Mouse (Mus musculus) kidney, embryonic 14.5 days (tissue): ENCODE results near the gene H2al1i. TPM values are rescaled to one million over a fixed set of nuclear protein-coding genes. Genes with fewer than 3 reads are reported as not detected.
"Not testable (repeated sequence)": the region's sequence is repeated elsewhere in the genome, so short reads cannot be mapped to it uniquely, and the experiment has no call there.

ENCODE experiments used
- ATAC-seq: fragments of 200-750 bp; cut with Nextera tagmentation; 2 replicates; pipeline ENCODE4 v1.8.0; 2017; ENCODE audit warnings: moderate number of reproducible peaks, mild to moderate bottlenecking, moderate TSS enrichment, moderate library complexity; ENCODE audit not compliant: low FRiP score, low TSS enrichment
- H3K27ac ChIP-seq: fragments of 300-500 bp; sonication (generic); 2 replicates; pipeline ENCODE4 v1.5.1; 2014; ENCODE audit warnings: low read depth, mild to moderate bottlenecking, low read length, moderate library complexity, mixed read lengths
- H3K27me3 ChIP-seq: fragments of 300-500 bp; sonication (generic); 2 replicates; pipeline ENCODE4 v1.6.1; 2014; ENCODE audit warnings: mild to moderate bottlenecking, low read length; ENCODE audit not compliant: control insufficient read depth, insufficient read depth
- H3K36me3 ChIP-seq: fragments of 300-500 bp; sonication (generic); 2 replicates; pipeline ENCODE4 v1.6.1; 2014; ENCODE audit warnings: low read length, mixed read lengths; ENCODE audit not compliant: control insufficient read depth, insufficient read depth
- H3K4me1 ChIP-seq: fragments of 300-500 bp; sonication (generic); 2 replicates; pipeline ENCODE4 v1.6.1; 2014; ENCODE audit warnings: low read length, mixed read lengths; ENCODE audit not compliant: control insufficient read depth, insufficient read depth
- H3K4me2 ChIP-seq: fragments of 300-500 bp; sonication (generic); replicated peaks from 2 replicates; pipeline ENCODE4 v1.6.1; 2014; ENCODE audit warnings: low read depth, mild to moderate bottlenecking, low read length
- H3K4me3 ChIP-seq: fragments of 300-500 bp; sonication (generic); 2 replicates; pipeline ENCODE4 v1.5.1; 2014; ENCODE audit warnings: mild to moderate bottlenecking, low read length
- H3K9ac ChIP-seq: fragments of 300-500 bp; sonication (generic); 2 replicates; pipeline ENCODE4 v1.6.1; 2014; ENCODE audit warnings: low read depth, mild to moderate bottlenecking, low read length, moderate library complexity
- H3K9me3 ChIP-seq: fragments of 300-500 bp; sonication (generic); 2 replicates; pipeline ENCODE4 v1.6.1; 2016; ENCODE audit warnings: low read length; ENCODE audit not compliant: control insufficient read depth
- WGBS: fragments of 180-500 bp; shearing (Covaris S2); extraction: QIAGEN DNeasy Blood & Tissue Kit; methylation state at CpG from one replicate; pipeline ENCODE4 v1.1.7; 2014; 5-methylcytosine and 5-hydroxymethylcytosine counted together
- polyA plus RNA-seq: library from polyadenylated mRNA; unstranded; fragments of >200 nt; fragmentation: Nextera tagmentation; extraction: Ambion mirVana; gene quantifications from 2 replicates; pipeline ENCODE4 v1.2.1, GENCODE M21; 2014

The H2al1i gene
- not detected in 2 replicates for polyA plus RNA-seq

DNA sequence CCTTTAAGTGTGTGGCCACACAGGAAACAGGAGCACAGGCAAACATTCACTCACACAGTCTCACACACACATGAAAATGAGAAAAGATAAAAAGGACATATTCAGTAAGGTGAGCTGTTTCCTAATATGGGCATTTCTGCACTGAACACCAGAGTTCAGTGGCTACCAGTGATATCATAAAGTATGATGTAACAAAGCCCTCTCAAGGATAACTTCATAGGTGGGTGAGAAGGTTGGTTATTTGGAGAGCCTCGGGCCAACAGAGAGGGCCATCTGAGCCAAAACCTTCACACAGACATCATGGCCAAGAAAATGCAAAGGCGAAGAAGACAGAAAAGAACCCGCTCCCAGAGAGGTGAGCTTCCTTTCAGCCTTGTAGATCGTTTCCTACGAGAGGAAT lies at the start of gene H2al1i:
Gene H2al1i (plus strand): TSS at position 301 of the 400 bp plus-strand sequence.
- not testable (repeated sequence) for H3K36me3 ChIP-seq, H3K4me3 ChIP-seq, H3K9me3 ChIP-seq, H3K9ac ChIP-seq, H3K27me3 ChIP-seq, H3K4me2 ChIP-seq, H3K4me1 ChIP-seq, ATAC-seq, H3K27ac ChIP-seq
- WGBS: 83% methylated on average over 3 of the region's 5 CpGs

DNA sequence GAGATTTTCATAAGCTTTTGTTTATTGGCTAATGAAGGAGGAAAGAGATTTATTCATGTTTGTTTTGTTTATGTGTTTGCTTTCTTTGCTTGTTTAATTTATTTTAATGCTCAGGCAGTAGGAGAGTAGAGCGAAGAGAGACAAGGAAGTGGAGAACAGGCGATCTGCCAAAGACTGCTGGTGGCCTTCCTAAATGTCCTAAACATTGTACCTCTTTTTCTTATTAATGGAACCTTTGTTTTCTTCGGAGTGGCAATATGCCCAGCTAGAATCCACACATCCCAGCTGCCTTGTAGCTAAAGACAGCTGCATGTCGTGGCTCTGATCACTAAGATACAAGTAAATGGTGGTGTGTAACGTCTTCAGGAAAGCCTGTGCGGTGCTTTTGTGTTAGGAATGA lies 47.4 kb upstream of the H2al1i start:
- no peaks in the 10 kb centered on the region for H3K4me1 ChIP-seq
- H3K9me3 ChIP-seq: no peaks in the 10 kb centered on the region
- ATAC-seq: no peak
- H3K9ac ChIP-seq: no peak overlapping the region
- no peaks in the 10 kb centered on the region for H3K27me3 ChIP-seq
- WGBS: 85% methylated on average over 6 of the region's 6 CpGs
- no peak overlapping the region for H3K27ac ChIP-seq
- no peaks in the 10 kb centered on the region for H3K36me3 ChIP-seq
- H3K4me3 ChIP-seq: no peak overlapping the region
- no peak overlapping the region for H3K4me2 ChIP-seq

DNA sequence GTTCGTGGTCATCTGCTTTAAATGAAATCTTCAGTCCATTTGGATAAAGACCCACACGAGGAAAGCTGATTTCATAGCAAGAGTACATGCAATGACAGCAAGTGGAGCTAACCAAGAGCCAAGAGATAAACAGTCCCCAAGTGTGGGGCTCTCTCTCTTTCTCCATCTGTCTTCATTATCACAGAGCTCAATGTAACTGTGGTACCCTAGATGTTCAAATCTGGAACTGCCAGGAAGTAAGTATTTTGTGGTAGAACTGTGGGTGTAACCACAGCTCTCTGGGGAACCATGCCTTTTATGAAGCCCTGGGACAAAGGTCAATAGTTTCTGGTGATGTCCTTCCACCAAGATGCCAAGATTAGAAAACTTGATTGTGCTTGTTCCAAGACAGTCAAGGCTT lies 43.7 kb upstream of the H2al1i start:
- H3K9ac ChIP-seq: no peak overlapping the region
- no peak overlapping the region for H3K4me3 ChIP-seq
- no peaks in the 10 kb centered on the region for H3K27me3 ChIP-seq
- WGBS: 79% methylated on average over 2 of the region's 2 CpGs
- H3K4me1 ChIP-seq: no peaks in the 10 kb centered on the region
- H3K36me3 ChIP-seq: no peaks in the 10 kb centered on the region
- no peak overlapping the region for H3K4me2 ChIP-seq
- H3K9me3 ChIP-seq: no peaks in the 10 kb centered on the region
- ATAC-seq: no peak
- H3K27ac ChIP-seq: no peak overlapping the region

DNA sequence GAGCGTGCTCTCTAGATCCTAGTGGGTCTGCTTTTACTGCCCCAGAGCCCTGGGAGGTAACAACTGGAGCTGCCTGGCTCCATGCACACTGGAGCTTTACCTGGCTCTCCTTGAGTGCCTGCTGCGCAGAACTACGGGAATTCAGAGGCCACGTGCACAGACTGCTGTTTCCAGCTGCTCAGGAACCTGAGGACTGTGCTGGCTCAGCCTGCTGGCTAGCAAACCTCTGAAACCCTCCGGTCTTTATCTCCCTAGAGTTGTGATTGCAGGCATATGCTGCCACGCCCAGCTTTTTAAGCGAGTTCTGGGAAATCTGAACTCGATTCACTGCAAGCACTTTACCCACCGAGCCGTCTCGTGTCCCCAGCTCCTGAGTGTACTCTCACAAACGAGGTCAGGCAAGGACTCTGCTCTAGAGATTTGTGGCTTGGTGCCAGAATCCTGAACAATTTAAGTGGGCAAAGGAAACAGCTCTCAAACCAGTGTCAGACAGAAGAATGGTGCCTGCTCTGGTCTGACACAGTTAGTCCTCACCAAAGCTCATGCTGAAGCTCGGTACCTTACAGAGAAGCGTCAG lies 36.1 kb upstream of the H2al1i start:
- H3K27me3 ChIP-seq: no peaks in the 10 kb centered on the region
- H3K9ac ChIP-seq: no peak overlapping the region
- H3K4me3 ChIP-seq: no peak overlapping the region
- H3K36me3 ChIP-seq: no peaks in the 10 kb centered on the region
- 73% methylated on average over 14 of the region's 14 CpGs for WGBS
- no peak overlapping the region for H3K4me2 ChIP-seq
- ATAC-seq: no peak
- no peaks in the 10 kb centered on the region for H3K9me3 ChIP-seq
- H3K27ac ChIP-seq: no peak overlapping the region
- H3K4me1 ChIP-seq: no peaks in the 10 kb centered on the region

DNA sequence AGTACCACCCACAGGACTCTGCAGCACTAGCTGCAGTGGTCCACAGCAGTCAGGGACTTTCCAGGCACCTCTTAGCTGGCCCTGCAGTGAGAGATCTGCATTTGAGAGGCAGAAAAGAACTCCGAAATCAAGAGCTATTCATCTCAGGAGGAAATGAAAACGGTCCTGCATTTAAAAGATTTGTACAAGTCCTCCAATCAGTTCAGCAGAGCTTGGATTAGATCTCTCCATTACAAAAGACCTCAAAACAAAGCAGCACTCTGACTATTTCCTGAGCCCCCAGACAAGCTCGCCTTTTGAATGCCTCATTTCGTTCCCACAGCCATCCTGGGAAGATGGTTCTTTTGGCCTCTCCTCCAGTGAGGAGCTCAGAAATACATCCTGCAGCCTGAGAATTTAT lies 35.2 kb upstream of the H2al1i start:
- no peak overlapping the region for H3K4me3 ChIP-seq
- 74% methylated on average over 4 of the region's 4 CpGs for WGBS
- ATAC-seq: no peak
- no peaks in the 10 kb centered on the region for H3K36me3 ChIP-seq
- no peaks in the 10 kb centered on the region for H3K4me1 ChIP-seq
- H3K27me3 ChIP-seq: no peaks in the 10 kb centered on the region
- no peak overlapping the region for H3K27ac ChIP-seq
- no peaks in the 10 kb centered on the region for H3K9me3 ChIP-seq
- H3K9ac ChIP-seq: no peak overlapping the region
- no peak overlapping the region for H3K4me2 ChIP-seq

DNA sequence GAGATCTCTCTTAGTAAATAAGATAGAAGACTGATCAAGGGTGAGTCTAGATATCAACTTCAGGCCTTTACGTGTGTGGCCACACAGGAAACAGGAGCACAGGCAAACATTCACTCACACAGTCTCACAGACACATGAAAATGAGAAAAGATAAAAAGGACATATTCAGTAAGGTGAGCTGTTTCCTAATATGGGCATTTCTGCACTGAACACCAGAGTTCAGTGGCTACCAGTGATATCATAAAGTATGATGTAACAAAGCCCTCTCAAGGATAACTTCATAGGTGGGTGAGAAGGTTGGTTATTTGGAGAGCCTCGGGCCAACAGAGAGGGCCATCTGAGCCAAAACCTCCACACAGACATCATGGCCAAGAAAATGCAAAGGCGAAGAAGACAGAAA lies 25.5 kb upstream of the H2al1i start, which contains the start of gene H2al1a:
Gene H2al1a (plus strand): TSS at position 301 of the 400 bp plus-strand sequence.
- no CpG with 5 or more reads among the region's 3 CpGs for WGBS
- H3K27ac ChIP-seq, H3K36me3 ChIP-seq, ATAC-seq, H3K4me3 ChIP-seq, H3K9me3 ChIP-seq, H3K4me1 ChIP-seq, H3K27me3 ChIP-seq, H3K4me2 ChIP-seq, H3K9ac ChIP-seq: not testable (repeated sequence)

DNA sequence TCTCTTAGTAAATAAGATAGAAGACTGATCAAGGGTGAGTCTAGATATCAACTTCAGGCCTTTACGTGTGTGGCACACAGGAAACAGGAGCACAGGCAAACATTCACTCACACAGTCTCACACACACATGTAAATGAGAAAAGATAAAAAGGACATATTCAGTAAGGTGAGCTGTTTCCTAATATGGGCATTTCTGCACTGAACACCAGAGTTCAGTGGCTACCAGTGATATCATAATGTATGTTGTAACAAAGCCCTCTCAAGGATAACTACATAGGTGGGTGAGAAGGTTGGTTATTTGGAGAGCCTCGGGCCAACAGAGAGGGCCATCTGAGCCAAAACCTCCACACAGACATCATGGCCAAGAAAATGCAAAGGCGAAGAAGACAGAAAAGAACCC lies 22.3 kb upstream of the H2al1i start, which contains the start of gene H2al1b:
Gene H2al1b (plus strand): TSS at position 301 of the 400 bp plus-strand sequence.
- not testable (repeated sequence) for H3K4me3 ChIP-seq, H3K27ac ChIP-seq, H3K36me3 ChIP-seq, ATAC-seq, H3K27me3 ChIP-seq, H3K9me3 ChIP-seq, H3K4me1 ChIP-seq, H3K4me2 ChIP-seq, H3K9ac ChIP-seq
- WGBS: 90% methylated on average over 1 of the region's 3 CpGs

DNA sequence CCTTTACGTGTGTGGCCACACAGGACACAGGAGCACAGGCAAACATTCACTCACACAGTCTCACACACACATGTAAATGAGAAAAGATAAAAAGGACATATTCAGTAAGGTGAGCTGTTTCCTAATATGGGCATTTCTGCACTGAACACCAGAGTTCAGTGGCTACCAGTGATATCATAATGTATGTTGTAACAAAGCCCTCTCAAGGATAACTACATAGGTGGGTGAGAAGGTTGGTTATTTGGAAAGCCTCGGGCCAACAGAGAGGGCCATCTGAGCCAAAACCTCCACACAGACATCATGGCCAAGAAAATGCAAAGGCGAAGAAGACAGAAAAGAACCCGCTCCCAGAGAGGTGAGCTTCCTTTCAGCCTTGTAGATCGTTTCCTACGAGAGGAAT lies 19.1 kb upstream of the H2al1i start, which contains the start of gene H2al1c:
Gene H2al1c (plus strand): TSS at position 301 of the 400 bp plus-strand sequence.
- not testable (repeated sequence) for H3K9me3 ChIP-seq, H3K4me1 ChIP-seq, H3K27me3 ChIP-seq, H3K4me2 ChIP-seq, H3K36me3 ChIP-seq, ATAC-seq, H3K9ac ChIP-seq, H3K4me3 ChIP-seq, H3K27ac ChIP-seq
- WGBS: 88% methylated on average over 1 of the region's 6 CpGs

DNA sequence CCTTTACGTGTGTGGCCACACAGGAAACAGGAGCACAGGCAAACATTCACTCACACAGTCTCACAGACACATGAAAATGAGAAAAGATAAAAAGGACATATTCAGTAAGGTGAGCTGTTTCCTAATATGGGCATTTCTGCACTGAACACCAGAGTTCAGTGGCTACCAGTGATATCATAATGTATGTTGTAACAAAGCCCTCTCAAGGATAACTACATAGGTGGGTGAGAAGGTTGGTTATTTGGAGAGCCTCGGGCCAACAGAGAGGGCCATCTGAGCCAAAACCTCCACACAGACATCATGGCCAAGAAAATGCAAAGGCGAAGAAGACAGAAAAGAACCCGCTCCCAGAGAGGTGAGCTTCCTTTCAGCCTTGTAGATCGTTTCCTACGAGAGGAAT lies 15.9 kb upstream of the H2al1i start, which contains the start of gene H2al1d:
Gene H2al1d (plus strand): TSS at position 301 of the 400 bp plus-strand sequence.
- H3K27ac ChIP-seq, H3K4me1 ChIP-seq, H3K9me3 ChIP-seq, H3K9ac ChIP-seq, H3K36me3 ChIP-seq, ATAC-seq, H3K4me3 ChIP-seq, H3K4me2 ChIP-seq, H3K27me3 ChIP-seq: not testable (repeated sequence)
- no CpG with 5 or more reads among the region's 6 CpGs for WGBS
